Mouse (Mus musculus) heart, postnatal 0 days (tissue): Measurements from ENCODE around the gene Kat6b.

ENCODE experiments used
- CTCF ChIP-seq: IDR thresholded peaks from 2 replicates; pipeline ENCODE4 v1.5.1; 2016; ENCODE audit warnings: antibody characterized with exemption, control low read depth, low read depth
- EP300 ChIP-seq: IDR thresholded peaks from 2 replicates; pipeline ENCODE4 v1.6.1; 2016; ENCODE audit warnings: antibody characterized with exemption, low read depth

DNA sequence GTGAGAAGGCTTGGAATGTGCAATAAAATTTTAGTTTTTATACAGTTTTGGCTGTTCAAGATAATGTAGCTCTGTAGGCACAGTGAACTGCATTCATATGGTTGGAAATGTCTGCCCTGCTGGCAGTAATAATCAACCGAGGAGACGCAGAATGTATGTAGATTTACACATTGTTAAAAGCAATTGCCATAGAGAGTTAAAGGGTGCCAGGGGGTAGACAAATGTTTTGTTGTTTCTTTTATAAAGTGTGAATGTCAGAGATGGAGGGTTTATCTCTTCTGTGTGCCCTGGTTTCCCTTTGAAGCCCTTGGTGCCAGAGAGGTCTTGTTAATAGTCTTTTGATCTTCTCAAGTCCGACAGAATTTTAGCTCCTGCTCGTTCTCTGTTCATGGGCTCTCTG, 127.7 kb downstream of the Kat6b start:
- TF ChIP-seq CTCF: no peak
- no peak for TF ChIP-seq EP300
